Mouse (Mus musculus) kidney, adult 2 months (tissue): ENCODE measurements around the gene Ifi27. TPM values are rescaled to one million over a fixed set of nuclear protein-coding genes. Genes with fewer than 3 reads are reported as not detected.

ENCODE experiments used
- DNase-seq: peaks from one replicate; pipeline ENCODE4 v3.0.0; 2021
- H3K27ac ChIP-seq: fragments of 200-500 bp; 2 replicates; pipeline ENCODE4 v1.5.1; 2012; ENCODE audit warnings: low read depth, low read length, control low read depth, inconsistent platforms; ENCODE audit not compliant: insufficient read depth
- H3K27me3 ChIP-seq: fragments of 200-500 bp; replicated peaks from 2 replicates; pipeline ENCODE4 v1.6.1; 2012; ENCODE audit warnings: mild to moderate bottlenecking, moderate library complexity, low read length, inconsistent platforms; ENCODE audit not compliant: control insufficient read depth, insufficient read depth
- H3K36me3 ChIP-seq: fragments of 200-500 bp; 2 replicates; pipeline ENCODE4 v1.6.1; 2012; ENCODE audit warnings: mild to moderate bottlenecking, moderate library complexity, low read length, inconsistent platforms; ENCODE audit not compliant: control insufficient read depth, insufficient read depth
- H3K4me1 ChIP-seq: fragments of 200-500 bp; 2 replicates; pipeline ENCODE4 v1.6.1; 2011; ENCODE audit warnings: low read length; ENCODE audit not compliant: control insufficient read depth, insufficient read depth
- H3K4me3 ChIP-seq: fragments of 200-500 bp; 2 replicates; pipeline ENCODE4 v1.5.1; 2011; ENCODE audit warnings: mild to moderate bottlenecking, low read depth, low read length, control low read depth; ENCODE audit not compliant: insufficient read depth
- CTCF ChIP-seq: fragments of 200-500 bp; conservative IDR thresholded peaks from 2 replicates; pipeline ENCODE4 v1.5.1; 2011; ENCODE audit warnings: low read depth, mild to moderate bottlenecking, control low read depth, low read length, moderate library complexity, mixed read lengths; ENCODE audit not compliant: insufficient read depth, insufficient read length
- POLR2A ChIP-seq: fragments of 200-500 bp; IDR thresholded peaks from one replicate; pipeline ENCODE4 v1.6.1; 2011; ENCODE audit warnings: low read depth, low read length, control low read depth
- WGBS: fragments of 180-500 bp; shearing (Covaris S2); methylation state at CpG from one replicate; pipeline ENCODE4 v1.1.7; 2018; 5-methylcytosine and 5-hydroxymethylcytosine counted together
- polyA plus RNA-seq: library from polyadenylated mRNA; depleted of rRNA; stranded (reverse); fragments of >200 nt; gene quantifications from 2 replicates; pipeline ENCODE4 v1.2.3, GENCODE M21; 2012; rRNA removed

Gene Ifi27
- polyA plus RNA-seq, 1 experiment: 355 TPM

GRCm38 (mm10) chr12:103486726-103487125, 52.7 kb downstream of the Ifi27 start:
- 92% methylated on average over 1 of the region's 1 CpGs for WGBS
- Histone ChIP-seq H3K4me3 (no peak overlapping the region), H3K36me3 (no peaks in the 10 kb centered on the region), H3K27ac (no peak overlapping the region; the same call in 1 of the 2 replicates), H3K4me1 (no peaks in the 10 kb centered on the region), H3K27me3 (no peaks in the 10 kb centered on the region)
- DNase-seq: no peak
- TF ChIP-seq CTCF: no peak
- no peak for TF ChIP-seq POLR2A

GRCm38 (mm10) chr12:103487276-103487675, 53.3 kb downstream of the Ifi27 start:
- Histone ChIP-seq H3K27me3 (no peaks in the 10 kb centered on the region), H3K36me3 (no peaks in the 10 kb centered on the region), H3K4me1 (no peaks in the 10 kb centered on the region), H3K4me3 (no peak overlapping the region), H3K27ac (no peak overlapping the region)
- WGBS: 56% methylated on average over 4 of the region's 4 CpGs
- TF ChIP-seq CTCF (no peak), POLR2A (no peak)
- peak; percentile 25 for DNase-seq

- WGBS: 68% methylated on average over 2 of the region's 2 CpGs
- no peak for DNase-seq
- Histone ChIP-seq H3K27me3 (no peaks in the 10 kb centered on the region), H3K4me1 (no peaks in the 10 kb centered on the region), H3K27ac (no peak overlapping the region), H3K4me3 (no peak overlapping the region), H3K36me3 (no peaks in the 10 kb centered on the region)
- TF ChIP-seq POLR2A: no peak
- no peak for TF ChIP-seq CTCF
Measured at GRCm38 (mm10) chr12:103487750-103488149, 53.7 kb downstream of the Ifi27 start.

Other genes starting within 250 kb of the Ifi27 start
- gene Prima1, start 192.1 kb upstream of the Ifi27 start, polyA plus RNA-seq: 6.5 and 6.6 TPM in 2 replicates
- gene Fam181a, start 123.2 kb upstream of the Ifi27 start, polyA plus RNA-seq: 0.05 and 0.08 TPM in 2 replicates
- gene Asb2, start 78.2 kb upstream of the Ifi27 start, polyA plus RNA-seq: 6.7 and 10.7 TPM in 2 replicates
- gene Otub2, start 45.5 kb upstream of the Ifi27 start, polyA plus RNA-seq: 3.9 and 4.0 TPM in 2 replicates
- 0.81 and 0.88 TPM in 2 replicates for gene 9330161L09Rik, start 26.4 kb upstream of the Ifi27 start, polyA plus RNA-seq
- gene Ddx24, start 8.4 kb upstream of the Ifi27 start, polyA plus RNA-seq: 37.5 and 41.9 TPM in 2 replicates
- 427 and 428 TPM in 2 replicates for gene Ifi27l2a, start 9.5 kb downstream of the Ifi27 start, polyA plus RNA-seq
- gene Ifi27l2b, start 23.0 kb downstream of the Ifi27 start, polyA plus RNA-seq: 0.08 and 0.19 TPM in 2 replicates
- gene Ppp4r4, start 98.1 kb downstream of the Ifi27 start, polyA plus RNA-seq: 0.99 and 1.0 TPM in 2 replicates
- 1.5 TPM in 2 replicates for gene Serpina10, start 197.2 kb downstream of the Ifi27 start, polyA plus RNA-seq
- gene Serpina6, start 223.0 kb downstream of the Ifi27 start, polyA plus RNA-seq: 0.58 and 0.81 TPM in 2 replicates
- not detected in 2 replicates for gene Serpina16, start 241.9 kb downstream of the Ifi27 start, polyA plus RNA-seq